12 mouse cellular contexts compared by ENCODE assay signal in the genomic region with DNA sequence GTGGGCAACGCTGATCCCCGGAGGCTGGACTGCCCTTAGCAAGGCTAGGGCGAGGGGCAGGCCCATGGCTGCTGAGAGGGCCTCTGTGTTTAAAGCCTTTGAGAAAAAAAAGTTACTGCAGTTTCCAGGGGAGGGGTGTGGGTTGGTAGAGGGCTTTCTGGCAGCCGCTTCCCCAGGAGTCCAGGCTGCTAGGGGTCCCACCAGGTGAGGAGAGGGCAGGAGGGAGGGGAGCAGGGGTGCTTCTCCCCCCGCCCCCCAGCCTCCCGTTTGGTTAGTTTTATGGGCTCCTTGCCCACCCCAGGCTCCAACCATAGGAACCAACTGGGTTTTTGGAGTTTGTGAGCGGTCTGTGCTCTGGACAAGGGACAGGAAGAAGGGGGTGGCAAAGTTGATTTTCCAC. TPM values are rescaled to one million over a fixed set of nuclear protein-coding genes. Genes with fewer than 3 reads are reported as not detected.
A peak's percentile ranks its signal among the peaks of the same experiment; 100 is the strongest.
DNase-seq lines count a peak whose midpoint lies in the region; ATAC-seq and TF ChIP-seq lines count a peak whose summit lies in the region.
"Had no signal": no experiment of that assay in that cellular context is flagged by ENCODE, and none has a peak within 500 bp of the region (broad histone marks: within the 10 kb centered on the region; RNA-seq: fewer than 3 reads in every experiment).

No protein-coding gene starts in this region.

- H3K36me3 ChIP-seq in heart, embryonic 10.5 days: peaks cover 30% of the 10 kb centered on the region
- no peaks in the 10 kb centered on the region for H3K36me3 ChIP-seq in stomach, embryonic 15.5 days
- H3K36me3 ChIP-seq in stomach, postnatal 0 days (ENCODE audit: control insufficient read depth, insufficient read depth, low read length): no peaks in the 10 kb centered on the region
- H3K36me3 ChIP-seq in limb, embryonic 15.5 days: peaks cover 16% of the 10 kb centered on the region

- H3K4me2 ChIP-seq in stomach, embryonic 15.5 days: peak overlapping the region; percentile 39; the same call in 1 of the 2 replicates
- no peak overlapping the region for H3K4me2 ChIP-seq in stomach, postnatal 0 days (replicated peaks; ENCODE audit: low read depth)
- H3K4me2 ChIP-seq in limb, embryonic 15.5 days: no peak overlapping the region

- no peak for ATAC-seq in stomach, embryonic 15.5 days (ENCODE audit: insufficient read depth, low FRiP score, low read depth)
- no peak for ATAC-seq in stomach, postnatal 0 days (ENCODE audit: low FRiP score, low TSS enrichment)
- ATAC-seq in limb, embryonic 15.5 days (ENCODE audit: insufficient number of reproducible peaks, low FRiP score, low TSS enrichment, low read depth): no peak
- ATAC-seq in CD4-positive, CD25-positive, alpha-beta regulatory T cell, adult 4 months: no peak

- DNase-seq in heart, adult 11 months: peak; percentile 80
- DNase-seq in heart, embryonic 10.5 days (ENCODE audit: low spot score): no peak
- no peak for DNase-seq in stomach, postnatal 0 days (ENCODE audit: low spot score)
- no peak for DNase-seq in Muller cell, postnatal 12 days (ENCODE audit: inconsistent ontology term)
- DNase-seq in gastrocnemius, postnatal 10 days: no peak
- DNase-seq: kidney, adult 18-20 months; lung, postnatal 10 days had no signal

- H3K4me3 ChIP-seq in heart, embryonic 10.5 days: no peak overlapping the region
- no peak overlapping the region for H3K4me3 ChIP-seq in stomach, embryonic 15.5 days (replicated peaks)
- no peak overlapping the region for H3K4me3 ChIP-seq in stomach, postnatal 0 days (ENCODE audit: low read depth, low read length)
- H3K4me3 ChIP-seq in limb, embryonic 15.5 days: no peak overlapping the region

- 49% methylated on average over 7 of the region's 7 CpGs for WGBS in heart, embryonic 10.5 days
- WGBS in stomach, embryonic 15.5 days: 42% methylated on average over 7 of the region's 7 CpGs
- WGBS in stomach, postnatal 0 days: 34% methylated on average over 6 of the region's 7 CpGs
- 34% methylated on average over 7 of the region's 7 CpGs for WGBS in limb, embryonic 15.5 days

- H3K27ac ChIP-seq in heart, embryonic 10.5 days: no peak overlapping the region
- no peak overlapping the region for H3K27ac ChIP-seq in stomach, embryonic 15.5 days
- H3K27ac ChIP-seq in stomach, postnatal 0 days (replicated peaks): no peak overlapping the region
- H3K27ac ChIP-seq in limb, embryonic 15.5 days: 0 out of 2 replicates have a peak overlapping the region, but pooled peaks have one; percentile 8

- peaks cover 45% of the 10 kb centered on the region for H3K27me3 ChIP-seq in heart, embryonic 10.5 days (ENCODE audit: insufficient read depth, poor library complexity, severe bottlenecking)
- no peaks in the 10 kb centered on the region for H3K27me3 ChIP-seq in stomach, embryonic 15.5 days (replicated peaks)
- no peaks in the 10 kb centered on the region for H3K27me3 ChIP-seq in stomach, postnatal 0 days (ENCODE audit: control insufficient read depth, insufficient read depth, low read length)
- no peaks in the 10 kb centered on the region; the same call in 1 of the 2 replicates for H3K27me3 ChIP-seq in limb, embryonic 15.5 days

- TF ChIP-seq CTCF in stomach, postnatal 0 days (IDR thresholded peaks at IDR 0.05; ENCODE audit: low read depth): no peak

- no peak for TF ChIP-seq EP300 in stomach, postnatal 0 days (optimal IDR thresholded peaks at IDR 0.05)

- peaks cover 33% of the 10 kb centered on the region for H3K4me1 ChIP-seq in heart, embryonic 10.5 days
- H3K4me1 ChIP-seq in stomach, embryonic 15.5 days: peaks cover 9% of the 10 kb centered on the region
- H3K4me1 ChIP-seq in stomach, postnatal 0 days (replicated peaks; ENCODE audit: control insufficient read depth, insufficient read depth): 0 out of 2 replicates have a peak, but pooled peaks cover 2% of the 10 kb centered on the region
- peaks cover 32% of the 10 kb centered on the region for H3K4me1 ChIP-seq in limb, embryonic 15.5 days

- no peaks in the 10 kb centered on the region for H3K9me3 ChIP-seq in heart, embryonic 10.5 days
- H3K9me3 ChIP-seq in stomach, embryonic 15.5 days: no peaks in the 10 kb centered on the region
- H3K9me3 ChIP-seq in stomach, postnatal 0 days (ENCODE audit: control insufficient read depth, low read length): no peaks in the 10 kb centered on the region
- H3K9me3 ChIP-seq in limb, embryonic 15.5 days: no peaks in the 10 kb centered on the region

- no peak overlapping the region for H3K9ac ChIP-seq in stomach, embryonic 15.5 days
- no peak overlapping the region for H3K9ac ChIP-seq in stomach, postnatal 0 days (ENCODE audit: low read length)
- H3K9ac ChIP-seq in limb, embryonic 15.5 days: no peak overlapping the region

RNA-seq across cellular contexts. Expression of a gene that starts 30.3 kb away (rescaled TPM):
- 3.8 and 4.2 TPM in 2 replicates for polyA plus RNA-seq in heart, embryonic 10.5 days (2016; fragmentation: Nextera tagmentation; extraction: Ambion mirVana)
- polyA plus RNA-seq in stomach, embryonic 15.5 days (2015; fragmentation: Nextera tagmentation; extraction: Ambion mirVana): 4.4 and 5.1 TPM in 2 replicates
- polyA plus RNA-seq in stomach, postnatal 0 days (2015; fragmentation: Nextera tagmentation; extraction: Ambion mirVana): 1.0 and 1.3 TPM in 2 replicates
- polyA plus RNA-seq in limb, embryonic 15.5 days (2015; fragmentation: Nextera tagmentation; extraction: Ambion mirVana): 4.0 and 4.8 TPM in 2 replicates
- polyA plus RNA-seq in CD4-positive, CD25-positive, alpha-beta regulatory T cell, adult 4 months (2017; shearing (Covaris generic)): 1 to 10 TPM; 4.2 to 4.6 TPM
- 1 to 10 TPM; 1.8 to 3.0 TPM for total RNA-seq in gastrocnemius, postnatal 10 days (2021)

RNA-seq across cellular contexts. Expression of a gene that starts 32.7 kb away (rescaled TPM):
- 16.1 and 16.4 TPM in 2 replicates for polyA plus RNA-seq in heart, embryonic 10.5 days (2016; fragmentation: Nextera tagmentation; extraction: Ambion mirVana)
- polyA plus RNA-seq in stomach, embryonic 15.5 days (2015; fragmentation: Nextera tagmentation; extraction: Ambion mirVana): 19.4 and 21.6 TPM in 2 replicates
- polyA plus RNA-seq in stomach, postnatal 0 days (2015; fragmentation: Nextera tagmentation; extraction: Ambion mirVana): 11.5 and 11.8 TPM in 2 replicates
- 20.2 and 21.3 TPM in 2 replicates for polyA plus RNA-seq in limb, embryonic 15.5 days (2015; fragmentation: Nextera tagmentation; extraction: Ambion mirVana)
- 10 to 100 TPM; 11.6 to 17.9 TPM for polyA plus RNA-seq in CD4-positive, CD25-positive, alpha-beta regulatory T cell, adult 4 months (2017; shearing (Covaris generic))
- total RNA-seq in gastrocnemius, postnatal 10 days (2021): 10 to 100 TPM; 12.8 to 13.9 TPM

RNA-seq across cellular contexts. Expression of a gene that starts 44.5 kb away (rescaled TPM):
- 15.6 and 18.9 TPM in 2 replicates for polyA plus RNA-seq in heart, embryonic 10.5 days (2016; fragmentation: Nextera tagmentation; extraction: Ambion mirVana)
- 38.5 and 42.5 TPM in 2 replicates for polyA plus RNA-seq in stomach, embryonic 15.5 days (2015; fragmentation: Nextera tagmentation; extraction: Ambion mirVana)
- 26.4 and 31.0 TPM in 2 replicates for polyA plus RNA-seq in stomach, postnatal 0 days (2015; fragmentation: Nextera tagmentation; extraction: Ambion mirVana)
- polyA plus RNA-seq in limb, embryonic 15.5 days (2015; fragmentation: Nextera tagmentation; extraction: Ambion mirVana): 24.9 and 25.2 TPM in 2 replicates
- polyA plus RNA-seq in CD4-positive, CD25-positive, alpha-beta regulatory T cell, adult 4 months (2017; shearing (Covaris generic)): 100 to 1,000 TPM; 110 to 194 TPM
- 1 to 10 TPM; 4.6 to 5.0 TPM for total RNA-seq in gastrocnemius, postnatal 10 days (2021)

RNA-seq across cellular contexts. Expression of a gene that starts 46.6 kb away (rescaled TPM):
- 73.7 and 88.8 TPM in 2 replicates for polyA plus RNA-seq in heart, embryonic 10.5 days (2016; fragmentation: Nextera tagmentation; extraction: Ambion mirVana)
- 81.2 and 88.0 TPM in 2 replicates for polyA plus RNA-seq in stomach, embryonic 15.5 days (2015; fragmentation: Nextera tagmentation; extraction: Ambion mirVana)
- polyA plus RNA-seq in stomach, postnatal 0 days (2015; fragmentation: Nextera tagmentation; extraction: Ambion mirVana): 54.4 and 55.2 TPM in 2 replicates
- polyA plus RNA-seq in limb, embryonic 15.5 days (2015; fragmentation: Nextera tagmentation; extraction: Ambion mirVana): 70.7 and 79.7 TPM in 2 replicates
- polyA plus RNA-seq in CD4-positive, CD25-positive, alpha-beta regulatory T cell, adult 4 months (2017; shearing (Covaris generic)): 100 to 1,000 TPM; 181 to 192 TPM
- 10 to 100 TPM; 22.4 to 24.1 TPM for total RNA-seq in gastrocnemius, postnatal 10 days (2021)

RNA-seq across cellular contexts. Expression of a gene that starts 54.9 kb away (rescaled TPM):
- 0.06 and 0.18 TPM in 2 replicates for polyA plus RNA-seq in heart, embryonic 10.5 days (2016; fragmentation: Nextera tagmentation; extraction: Ambion mirVana)
- polyA plus RNA-seq in stomach, embryonic 15.5 days (2015; fragmentation: Nextera tagmentation; extraction: Ambion mirVana): 1.6 and 2.1 TPM in 2 replicates
- 0.82 and 1.0 TPM in 2 replicates for polyA plus RNA-seq in stomach, postnatal 0 days (2015; fragmentation: Nextera tagmentation; extraction: Ambion mirVana)
- polyA plus RNA-seq in limb, embryonic 15.5 days (2015; fragmentation: Nextera tagmentation; extraction: Ambion mirVana): 1.5 and 2.1 TPM in 2 replicates
- polyA plus RNA-seq in CD4-positive, CD25-positive, alpha-beta regulatory T cell, adult 4 months (2017; shearing (Covaris generic)): not detected
- total RNA-seq in gastrocnemius, postnatal 10 days (2021): 1 to 10 TPM; 1.5 to 1.6 TPM
- total RNA-seq: hematopoietic stem cell, adult 5-6 weeks had no signal
- polyA plus RNA-seq: C2C12 had no signal
